Mouse (Mus musculus): ENCODE measurements around the gene Ercc2. TPM values are rescaled to one million over a fixed set of nuclear protein-coding genes. Genes with fewer than 3 reads are reported as not detected.
A peak's percentile ranks its signal among the peaks of the same experiment; 100 is the strongest.

Ercc2 gene
- polyA plus RNA-seq, 1 experiment from 2014 or later: 17.4 TPM

GRCm38 (mm10) chr7:19357381-19358375 is 24.1 kb upstream of the Ercc2 start:
- H3K9me3 ChIP-seq (ENCODE audit: control insufficient read depth, low read length): no peaks in the 10 kb centered on the region
- H3K4me3 ChIP-seq (ENCODE audit: low read length): no peak overlapping the region
- 87% methylated on average over 25 of the region's 25 CpGs for WGBS
- H3K4me2 ChIP-seq (ENCODE audit: low read depth, low read length): peak overlapping the region; percentile 94; the same call in 1 of the 2 replicates
- H3K27ac ChIP-seq (ENCODE audit: low read length): no peak overlapping the region
- no peak for ATAC-seq (ENCODE audit: low read depth)
- H3K4me1 ChIP-seq (replicated peaks; ENCODE audit: control insufficient read depth, insufficient read depth, low read length): peaks cover 9% of the 10 kb centered on the region
- no peak overlapping the region for H3K9ac ChIP-seq (ENCODE audit: low read length)
- peaks cover 9% of the 10 kb centered on the region for H3K36me3 ChIP-seq (ENCODE audit: control insufficient read depth, insufficient read depth, low read length)
- H3K27me3 ChIP-seq (ENCODE audit: control insufficient read depth, insufficient read depth, low read depth, low read length): no peaks in the 10 kb centered on the region

GRCm38 (mm10) chr7:19358634-19359033 is 23.2 kb upstream of the Ercc2 start:
- no peaks in the 10 kb centered on the region for H3K27me3 ChIP-seq (ENCODE audit: control insufficient read depth, insufficient read depth, low read depth, low read length)
- 0 out of 2 replicates have a peak, but pooled peaks cover 3% of the 10 kb centered on the region for H3K36me3 ChIP-seq (ENCODE audit: control insufficient read depth, insufficient read depth, low read length)
- peak overlapping the region; percentile 71 for H3K9ac ChIP-seq (ENCODE audit: low read length)
- no peaks in the 10 kb centered on the region for H3K9me3 ChIP-seq (ENCODE audit: control insufficient read depth, low read length)
- no peak overlapping the region for H3K27ac ChIP-seq (ENCODE audit: low read length)
- peaks cover 9% of the 10 kb centered on the region for H3K4me1 ChIP-seq (replicated peaks; ENCODE audit: control insufficient read depth, insufficient read depth, low read length)
- H3K4me2 ChIP-seq (ENCODE audit: low read depth, low read length): peak overlapping the region; percentile 94
- peak overlapping the region; percentile 73 for H3K4me3 ChIP-seq (ENCODE audit: low read length)
- 9% methylated on average over 13 of the region's 13 CpGs for WGBS
- no peak for ATAC-seq (ENCODE audit: low read depth)

- H3K4me1 ChIP-seq (replicated peaks; ENCODE audit: control insufficient read depth, insufficient read depth, low read length): peaks cover 9% of the 10 kb centered on the region
- H3K4me2 ChIP-seq (ENCODE audit: low read depth, low read length): peak within 1 kb of the TSS; percentile 94
- H3K9me3 ChIP-seq (ENCODE audit: control insufficient read depth, low read length): no peaks in the 10 kb centered on the region
- WGBS: under 1% methylated on average over 31 of the region's 31 CpGs
- H3K27ac ChIP-seq (ENCODE audit: low read length): peak within 1 kb of the TSS; percentile 73
- peak within 1 kb of the TSS; percentile 71 for H3K9ac ChIP-seq (ENCODE audit: low read length)
- H3K27me3 ChIP-seq (ENCODE audit: control insufficient read depth, insufficient read depth, low read depth, low read length): no peaks in the 10 kb centered on the region
- ATAC-seq (ENCODE audit: low read depth): peak; percentile 71
- peak within 1 kb of the TSS; percentile 73 for H3K4me3 ChIP-seq (ENCODE audit: low read length)
- 0 out of 2 replicates have a peak, but pooled peaks cover 3% of the 10 kb centered on the region for H3K36me3 ChIP-seq (ENCODE audit: control insufficient read depth, insufficient read depth, low read length)
Observed at GRCm38 (mm10) chr7:19359299-19359891, 22.4 kb upstream of the Ercc2 start, which contains the start of the genes Cd3eap and Ppp1r13l. Cd3eap (minus strand) TSS chr7:19359483. Ppp1r13l (plus strand) TSS chr7:19359749.

GRCm38 (mm10) chr7:19359892-19360641 is 21.7 kb upstream of the Ercc2 start:
- WGBS: under 1% methylated on average over 45 of the region's 45 CpGs
- ATAC-seq (ENCODE audit: low read depth): peak; percentile 74
- peak overlapping the region; percentile 94 for H3K4me2 ChIP-seq (ENCODE audit: low read depth, low read length)
- H3K9ac ChIP-seq (ENCODE audit: low read length): peak overlapping the region; percentile 71
- H3K4me1 ChIP-seq (replicated peaks; ENCODE audit: control insufficient read depth, insufficient read depth, low read length): peaks cover 9% of the 10 kb centered on the region
- 0 out of 2 replicates have a peak, but pooled peaks cover 3% of the 10 kb centered on the region for H3K36me3 ChIP-seq (ENCODE audit: control insufficient read depth, insufficient read depth, low read length)
- peak overlapping the region; percentile 73 for H3K4me3 ChIP-seq (ENCODE audit: low read length)
- no peaks in the 10 kb centered on the region for H3K27me3 ChIP-seq (ENCODE audit: control insufficient read depth, insufficient read depth, low read depth, low read length)
- H3K9me3 ChIP-seq (ENCODE audit: control insufficient read depth, low read length): no peaks in the 10 kb centered on the region
- peak overlapping the region; percentile 73 for H3K27ac ChIP-seq (ENCODE audit: low read length)

- H3K36me3 ChIP-seq (ENCODE audit: control insufficient read depth, insufficient read depth, low read length): 0 out of 2 replicates have a peak, but pooled peaks cover 3% of the 10 kb centered on the region
- peaks cover 9% of the 10 kb centered on the region for H3K4me1 ChIP-seq (replicated peaks; ENCODE audit: control insufficient read depth, insufficient read depth, low read length)
- H3K9me3 ChIP-seq (ENCODE audit: control insufficient read depth, low read length): no peaks in the 10 kb centered on the region
- WGBS: under 1% methylated on average over 27 of the region's 27 CpGs
- H3K27me3 ChIP-seq (ENCODE audit: control insufficient read depth, insufficient read depth, low read depth, low read length): no peaks in the 10 kb centered on the region
- H3K4me3 ChIP-seq (ENCODE audit: low read length): peak overlapping the region; percentile 73
- H3K4me2 ChIP-seq (ENCODE audit: low read depth, low read length): peak overlapping the region; percentile 94
- H3K27ac ChIP-seq (ENCODE audit: low read length): peak overlapping the region; percentile 10; the same call in 1 of the 2 replicates
- H3K9ac ChIP-seq (ENCODE audit: low read length): peak overlapping the region; percentile 73
- ATAC-seq (ENCODE audit: low read depth): peak; percentile 81
Observed at GRCm38 (mm10) chr7:19360944-19361343, 20.9 kb upstream of the Ercc2 start.

- H3K36me3 ChIP-seq (ENCODE audit: control insufficient read depth, insufficient read depth, low read length): no peaks in the 10 kb centered on the region
- H3K4me3 ChIP-seq (ENCODE audit: low read length): peak overlapping the region; percentile 73
- H3K4me1 ChIP-seq (replicated peaks; ENCODE audit: control insufficient read depth, insufficient read depth, low read length): peaks cover 9% of the 10 kb centered on the region
- H3K4me2 ChIP-seq (ENCODE audit: low read depth, low read length): peak overlapping the region; percentile 94
- ATAC-seq (ENCODE audit: low read depth): no peak
- peak overlapping the region; percentile 73 for H3K9ac ChIP-seq (ENCODE audit: low read length)
- H3K9me3 ChIP-seq (ENCODE audit: control insufficient read depth, low read length): no peaks in the 10 kb centered on the region
- no peak overlapping the region for H3K27ac ChIP-seq (ENCODE audit: low read length)
- H3K27me3 ChIP-seq (ENCODE audit: control insufficient read depth, insufficient read depth, low read depth, low read length): no peaks in the 10 kb centered on the region
- WGBS: 11% methylated on average over 16 of the region's 16 CpGs
Observed at GRCm38 (mm10) chr7:19361720-19362119, 20.1 kb upstream of the Ercc2 start.

GRCm38 (mm10) chr7:19362276-19362675 is 19.5 kb upstream of the Ercc2 start:
- Histone ChIP-seq H3K27ac (ENCODE audit: low read length) (no peak overlapping the region), H3K36me3 (ENCODE audit: control insufficient read depth, insufficient read depth, low read length) (no peaks in the 10 kb centered on the region), H3K27me3 (ENCODE audit: control insufficient read depth, insufficient read depth, low read depth, low read length) (no peaks in the 10 kb centered on the region), H3K9me3 (ENCODE audit: control insufficient read depth, low read length) (no peaks in the 10 kb centered on the region), H3K4me2 (ENCODE audit: low read depth, low read length) (peak overlapping the region; percentile 94; the same call in 1 of the 2 replicates), H3K9ac (ENCODE audit: low read length) (no peak overlapping the region), H3K4me1 (replicated peaks; ENCODE audit: control insufficient read depth, insufficient read depth, low read length) (peaks cover 9% of the 10 kb centered on the region), H3K4me3 (ENCODE audit: low read length) (no peak overlapping the region)
- WGBS: 25% methylated on average over 4 of the region's 4 CpGs
- no peak for ATAC-seq (ENCODE audit: low read depth)

GRCm38 (mm10) chr7:19363881-19364280 is 17.9 kb upstream of the Ercc2 start:
- H3K9ac ChIP-seq (ENCODE audit: low read length): no peak overlapping the region
- H3K4me2 ChIP-seq (ENCODE audit: low read depth, low read length): no peak overlapping the region
- WGBS: 2% methylated on average over 18 of the region's 18 CpGs
- no peak overlapping the region for H3K4me3 ChIP-seq (ENCODE audit: low read length)
- no peaks in the 10 kb centered on the region for H3K9me3 ChIP-seq (ENCODE audit: control insufficient read depth, low read length)
- H3K27ac ChIP-seq (ENCODE audit: low read length): no peak overlapping the region
- H3K36me3 ChIP-seq (ENCODE audit: control insufficient read depth, insufficient read depth, low read length): no peaks in the 10 kb centered on the region
- peaks cover 7% of the 10 kb centered on the region for H3K4me1 ChIP-seq (replicated peaks; ENCODE audit: control insufficient read depth, insufficient read depth, low read length)
- ATAC-seq (ENCODE audit: low read depth): no peak
- H3K27me3 ChIP-seq (ENCODE audit: control insufficient read depth, insufficient read depth, low read depth, low read length): no peaks in the 10 kb centered on the region

Measured in lung, embryonic 16.5 days (tissue).